Mouse (Mus musculus) megakaryocyte-erythroid progenitor cell, adult 5-6 weeks (primary cell): Measurements from ENCODE around the gene Prickle2. TPM values are rescaled to one million over a fixed set of nuclear protein-coding genes. Genes with fewer than 3 reads are reported as not detected.

Experiments used
- ATAC-seq: replicated peaks from 2 replicates; pipeline ENCODE4 v1.8.0; 2016; ENCODE audit warnings: mild to moderate bottlenecking, inconsistent platforms; ENCODE audit not compliant: severe bottlenecking, poor library complexity, low FRiP score, low TSS enrichment
- total RNA-seq, 2 experiments: library from RNA; stranded (forward) in 1 of 2; stranded (reverse) in 1 of 2; fragments of 200-1000, 215-1000 nt in 1 of 2; fragments of >200 nt in 1 of 2; fragmentation: Nextera tagmentation in 1 of 2; gene quantifications; 2 replicates each; pipeline ENCODE4 v1.2.3; 2014 to 2017

The Prickle2 gene
- total RNA-seq, 2 experiments from 2014 or later = not detected

- no peak for ATAC-seq
These were observed 290.6 kb downstream of the Prickle2 start for GRCm38 (mm10) chr6:92415405-92415755.

- ATAC-seq = no peak
These were observed 291.2 kb downstream of the Prickle2 start for GRCm38 (mm10) chr6:92414478-92415404.

GRCm38 (mm10) chr6:92413982-92414381, 292.0 kb downstream of the Prickle2 start:
- ATAC-seq = no peak

GRCm38 (mm10) chr6:92409788-92410187, 296.2 kb downstream of the Prickle2 start:
- no peak for ATAC-seq

- ATAC-seq = no peak
These were observed 298.7 kb downstream of the Prickle2 start for GRCm38 (mm10) chr6:92407259-92407658.

- ATAC-seq = no peak
These were observed 300.4 kb downstream of the Prickle2 start for GRCm38 (mm10) chr6:92405571-92405970.

GRCm38 (mm10) chr6:92397876-92398275, 308.1 kb downstream of the Prickle2 start:
- no peak for ATAC-seq

GRCm38 (mm10) chr6:92395556-92395955, 310.4 kb downstream of the Prickle2 start:
- ATAC-seq = no peak

- ATAC-seq = no peak
These were observed 310.8 kb downstream of the Prickle2 start for GRCm38 (mm10) chr6:92395143-92395542.

- no peak for ATAC-seq
These were observed 311.3 kb downstream of the Prickle2 start for GRCm38 (mm10) chr6:92394628-92395027.

GRCm38 (mm10) chr6:92390321-92390720, 315.6 kb downstream of the Prickle2 start:
- no peak for ATAC-seq

GRCm38 (mm10) chr6:92388681-92389080, 317.3 kb downstream of the Prickle2 start:
- ATAC-seq = no peak

- ATAC-seq = no peak
These were observed 322.7 kb downstream of the Prickle2 start for GRCm38 (mm10) chr6:92383196-92383782.

- no peak for ATAC-seq
These were observed 324.9 kb downstream of the Prickle2 start for GRCm38 (mm10) chr6:92381085-92381484.

- ATAC-seq = no peak
These were observed 331.1 kb downstream of the Prickle2 start for GRCm38 (mm10) chr6:92374826-92375225.

- no peak for ATAC-seq
These were observed 335.1 kb downstream of the Prickle2 start for GRCm38 (mm10) chr6:92370896-92371295.

- ATAC-seq = no peak
These were observed 358.5 kb downstream of the Prickle2 start for GRCm38 (mm10) chr6:92347278-92348028.

GRCm38 (mm10) chr6:92346729-92347128, 359.2 kb downstream of the Prickle2 start:
- ATAC-seq = no peak

GRCm38 (mm10) chr6:92345151-92345550, 360.8 kb downstream of the Prickle2 start:
- ATAC-seq = no peak

GRCm38 (mm10) chr6:92344588-92344987, 361.4 kb downstream of the Prickle2 start:
- ATAC-seq = no peak
